Mouse (Mus musculus): ENCODE measurements around the gene G6pc. TPM values are rescaled to one million over a fixed set of nuclear protein-coding genes. Genes with fewer than 3 reads are reported as not detected.
"Not testable (repeated sequence)": the region's sequence is repeated elsewhere in the genome, so short reads cannot be mapped to it uniquely, and the experiment has no call there.

G6pc gene
- total RNA-seq, 2 experiments from 2014 or later, result not detected

DNA sequence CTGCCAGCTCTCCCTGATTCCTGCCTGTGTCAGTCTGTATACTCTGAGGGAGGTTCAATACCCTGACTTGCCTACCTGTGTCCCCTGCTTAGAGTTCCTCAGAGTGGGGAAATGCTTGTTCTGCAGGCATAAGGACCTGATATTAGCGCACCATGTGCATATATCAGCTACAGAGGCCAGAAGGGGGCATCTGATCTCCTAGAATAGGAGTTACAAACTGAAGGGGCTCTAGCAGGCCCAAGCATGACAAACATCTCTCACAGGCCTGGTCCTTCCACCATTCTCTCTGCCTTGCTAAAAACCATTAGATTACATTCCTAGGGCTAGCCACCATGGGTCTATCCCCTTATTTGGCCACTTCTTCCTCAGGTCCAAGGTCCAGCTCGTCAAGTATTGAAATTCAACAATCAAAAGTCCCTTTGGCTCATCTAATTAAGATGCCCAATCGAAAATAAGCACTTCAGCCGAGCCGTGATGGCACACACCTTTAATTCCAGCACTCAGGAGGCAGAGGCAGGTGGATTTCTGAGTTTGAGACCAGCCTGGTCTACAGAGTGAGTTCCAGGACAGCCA is 12.8 kb upstream of the G6pc start:
- no peak for DNase-seq (ENCODE audit: extremely low spot score in 1 of 2, low spot score in 1 of 2)

DNA sequence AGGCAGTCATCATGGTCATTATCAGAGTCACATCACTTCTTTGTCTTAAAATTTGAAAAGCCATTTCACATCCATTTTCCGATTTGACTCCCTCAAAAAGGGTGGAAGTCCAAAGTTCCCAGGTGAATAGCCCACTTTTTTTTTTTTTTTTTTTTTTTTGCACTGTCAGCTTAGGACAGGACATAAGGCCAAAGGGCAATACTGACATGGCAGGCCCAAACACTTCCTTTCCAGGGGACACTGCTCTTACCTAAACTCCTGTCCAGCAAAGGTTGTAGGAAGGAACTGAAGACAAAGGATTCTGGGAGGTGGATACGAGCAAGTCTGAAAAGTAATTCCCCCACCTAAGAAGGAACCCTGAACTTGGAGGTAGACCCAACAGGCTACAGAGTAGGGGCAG is 11.4 kb upstream of the G6pc start:
- no peak for DNase-seq (ENCODE audit: extremely low spot score in 1 of 2, low spot score in 1 of 2)

DNA sequence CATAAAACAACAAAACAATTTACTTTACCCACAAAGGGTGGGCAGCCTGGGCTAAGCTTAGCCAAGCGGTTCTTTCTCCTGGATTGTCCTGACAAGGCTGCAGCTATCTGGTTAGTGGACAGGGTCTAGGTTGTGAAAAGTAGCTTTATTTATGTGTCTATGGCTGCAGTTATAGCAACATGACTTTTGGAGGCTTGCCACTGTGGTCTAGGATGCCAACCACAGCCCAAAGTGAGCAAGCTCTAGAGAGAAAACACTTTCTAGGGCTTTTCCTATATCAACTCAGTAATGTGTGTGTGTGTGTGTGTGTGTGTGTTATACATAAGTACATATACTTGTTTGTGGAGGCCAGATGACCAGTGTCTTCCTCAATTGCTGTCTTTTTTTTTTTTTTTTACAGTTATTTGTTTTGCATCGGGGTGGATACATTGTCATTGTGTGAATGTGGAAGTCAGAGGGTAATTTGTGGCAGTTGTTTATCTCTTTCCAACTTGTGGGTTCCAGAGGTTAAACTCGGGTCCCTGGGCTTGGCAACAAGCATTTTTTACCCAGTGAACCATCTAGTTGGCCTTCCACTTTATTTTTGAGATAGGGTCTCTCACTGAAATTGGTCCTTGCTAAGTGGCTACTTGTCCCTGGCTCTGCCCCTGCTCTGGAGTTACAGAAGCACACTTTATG is 9.7 kb upstream of the G6pc start:
- DNase-seq (ENCODE audit: extremely low spot score in 1 of 2, low spot score in 1 of 2), result no peak

DNA sequence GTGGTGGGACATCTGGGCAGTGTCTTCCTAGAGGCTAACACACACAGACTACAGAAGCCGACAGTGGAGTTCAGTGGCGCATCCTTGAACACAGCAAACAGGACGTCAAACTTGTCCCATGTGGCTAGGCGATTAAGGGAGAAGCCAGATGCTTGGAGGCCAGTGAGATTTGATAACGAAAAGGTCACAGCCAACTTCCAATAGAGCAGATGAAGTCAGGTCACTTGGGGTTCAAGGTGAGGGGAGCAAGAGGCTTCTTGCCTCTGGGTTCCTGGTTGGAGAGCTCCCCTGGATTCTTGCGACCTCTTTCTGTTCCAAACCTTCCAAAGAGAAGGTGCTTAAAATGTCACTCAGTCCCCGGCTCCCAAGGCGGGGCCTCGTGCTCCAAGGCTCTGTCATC is 7.6 kb upstream of the G6pc start:
- DNase-seq (ENCODE audit: extremely low spot score in 1 of 2, low spot score in 1 of 2), result no peak

DNA sequence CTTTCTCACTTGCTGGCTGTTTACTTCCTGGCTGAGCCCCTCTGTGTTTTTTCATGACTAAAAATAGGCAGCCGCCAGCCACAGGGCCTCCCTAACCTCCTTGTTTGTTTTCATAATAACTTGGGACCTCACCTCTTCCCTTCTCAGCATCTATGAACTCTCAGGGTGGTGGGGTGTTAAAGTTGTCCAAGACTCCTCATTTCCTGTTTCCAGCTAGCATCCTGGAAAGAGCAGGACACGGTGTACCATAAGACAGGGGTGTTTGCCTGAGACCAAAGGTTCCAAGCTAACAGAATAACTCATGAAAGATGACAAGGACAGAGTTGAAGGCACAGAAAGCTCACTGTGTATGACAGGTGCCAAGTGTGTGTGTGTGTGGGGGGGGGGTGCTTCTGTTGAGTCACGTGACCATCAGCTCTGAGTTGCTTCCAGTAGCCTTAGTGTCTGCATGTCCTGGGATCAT is 6.7 kb upstream of the G6pc start:
- no peak for DNase-seq (ENCODE audit: extremely low spot score in 1 of 2, low spot score in 1 of 2)

DNA sequence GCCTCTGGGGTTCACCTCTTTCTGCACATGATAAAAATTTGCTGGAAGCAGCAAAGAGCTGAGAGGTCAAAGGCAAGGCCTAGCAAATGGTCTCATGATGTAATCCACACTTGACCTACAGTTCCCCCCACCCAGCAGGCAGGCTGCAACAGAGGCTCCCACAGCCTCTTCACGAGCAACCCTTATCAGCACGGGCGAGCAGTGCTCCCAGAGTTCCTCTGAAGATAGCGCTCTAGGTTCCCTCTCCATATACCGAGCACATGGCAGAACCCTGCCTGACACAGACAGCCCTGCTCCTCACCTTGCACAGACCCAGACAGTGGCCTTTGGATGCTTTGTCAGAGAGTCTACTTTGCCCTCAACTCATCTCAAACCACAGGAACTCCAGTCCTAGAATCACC is 2.8 kb upstream of the G6pc start:
- no peak for DNase-seq (ENCODE audit: extremely low spot score in 1 of 2, low spot score in 1 of 2)

DNA sequence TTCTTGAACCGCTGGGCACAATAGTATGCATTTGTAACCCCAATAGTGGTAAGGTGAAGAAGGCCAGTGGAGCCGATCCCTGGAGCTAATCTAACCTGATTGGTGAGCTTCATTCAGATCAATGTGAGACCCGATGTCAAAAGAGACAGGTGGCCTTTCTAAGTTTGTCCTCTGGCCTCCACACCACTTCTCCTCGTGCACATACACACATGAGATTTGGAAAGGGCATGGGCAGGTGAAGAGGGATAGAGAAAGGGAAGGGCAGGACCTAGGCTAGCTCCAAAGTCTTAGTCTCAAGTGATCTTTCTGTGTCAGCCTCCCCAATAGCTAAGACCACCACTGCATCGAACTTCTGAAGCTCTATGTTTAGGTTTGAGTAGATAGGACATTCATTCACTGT is 2.8 kb downstream of the G6pc start:
- DNase-seq (ENCODE audit: extremely low spot score in 1 of 2, low spot score in 1 of 2), result no peak

DNA sequence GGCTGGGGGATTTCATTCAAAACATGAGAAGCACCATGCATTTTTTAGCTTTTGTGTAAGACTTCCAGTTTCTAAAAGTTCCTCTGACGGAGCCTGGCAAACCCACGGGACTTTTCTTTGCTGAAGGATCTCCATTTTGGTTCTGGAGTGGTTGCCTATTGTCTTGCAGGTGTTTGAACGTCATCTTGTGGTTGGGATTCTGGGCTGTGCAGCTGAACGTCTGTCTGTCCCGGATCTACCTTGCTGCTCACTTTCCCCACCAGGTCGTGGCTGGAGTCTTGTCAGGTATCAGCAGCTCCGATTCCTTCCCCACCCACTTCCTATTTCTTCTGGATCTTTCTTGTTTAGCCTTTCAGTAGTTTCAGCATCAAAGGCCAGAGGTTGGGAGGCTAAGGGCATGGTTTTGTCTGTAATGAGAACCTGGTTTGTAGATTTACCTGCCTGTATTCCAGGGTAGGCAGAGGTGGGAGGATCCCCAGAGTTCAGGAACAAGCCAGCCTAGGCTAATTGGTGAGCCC is 7.1 kb downstream of the G6pc start:
- no peak for DNase-seq (ENCODE audit: extremely low spot score in 1 of 2, low spot score in 1 of 2)

DNA sequence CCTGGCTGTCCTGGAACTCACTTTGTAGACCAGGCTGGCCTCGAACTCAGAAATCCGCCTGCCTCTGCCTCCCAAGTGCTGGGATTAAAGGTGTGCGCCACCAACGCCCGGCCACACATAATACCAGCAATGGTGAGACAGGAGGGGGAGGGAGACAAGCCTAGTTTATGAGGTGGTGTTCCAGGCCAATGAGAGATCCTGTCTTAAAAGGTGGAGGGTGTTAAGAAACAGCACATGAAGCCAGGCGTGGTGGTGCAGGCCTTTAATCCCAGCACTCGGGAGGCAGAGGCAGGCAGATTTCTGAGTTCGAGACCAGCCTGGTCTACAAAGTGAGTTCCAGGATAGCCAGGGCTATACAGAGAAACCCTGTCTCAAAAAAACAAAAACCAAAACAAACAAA is 10.8 kb downstream of the G6pc start:
- DNase-seq (ENCODE audit: extremely low spot score in 1 of 2, low spot score in 1 of 2), result not testable (repeated sequence)

DNA sequence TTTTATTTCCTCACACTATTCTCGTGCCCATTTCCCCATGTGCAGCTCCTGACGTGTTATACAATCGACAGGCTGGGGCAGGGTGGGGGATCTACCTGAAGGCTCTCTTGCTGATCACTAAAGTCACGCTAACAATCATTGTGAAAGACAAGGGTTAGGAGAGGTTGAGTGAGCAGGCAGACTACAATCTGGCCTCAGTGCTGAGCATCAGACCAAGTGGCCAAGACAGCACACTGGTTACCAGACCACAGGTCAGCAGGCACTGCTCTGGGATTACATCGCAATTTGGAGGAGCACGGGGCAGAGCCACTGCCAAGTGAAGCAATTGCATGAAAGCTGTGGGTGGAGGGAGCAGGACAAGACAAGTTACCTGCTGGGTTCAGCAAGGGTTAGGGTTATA is 11.6 kb downstream of the G6pc start:
- no peak for DNase-seq (ENCODE audit: extremely low spot score in 1 of 2, low spot score in 1 of 2)

DNA sequence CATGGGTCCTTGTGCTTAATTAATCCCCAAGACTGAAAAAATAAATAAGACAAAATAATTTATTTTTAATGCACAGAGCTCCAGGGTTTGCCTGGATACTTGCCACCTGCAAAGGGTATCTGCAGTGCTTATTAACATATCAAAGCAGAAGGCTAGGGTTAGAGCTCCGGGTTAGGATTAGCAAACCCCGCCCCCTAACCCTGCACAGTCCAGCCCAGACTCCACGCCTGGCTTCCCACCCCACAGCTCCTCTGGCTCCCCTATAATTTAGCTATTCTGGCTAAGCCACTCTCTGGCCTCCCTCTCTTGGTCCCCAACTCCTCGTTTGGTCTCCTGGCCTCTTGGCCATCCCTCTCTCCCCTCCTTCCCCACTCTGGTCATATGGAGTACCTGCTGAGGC is 14.5 kb downstream of the G6pc start:
- no peak for DNase-seq (ENCODE audit: extremely low spot score in 1 of 2, low spot score in 1 of 2)

DNA sequence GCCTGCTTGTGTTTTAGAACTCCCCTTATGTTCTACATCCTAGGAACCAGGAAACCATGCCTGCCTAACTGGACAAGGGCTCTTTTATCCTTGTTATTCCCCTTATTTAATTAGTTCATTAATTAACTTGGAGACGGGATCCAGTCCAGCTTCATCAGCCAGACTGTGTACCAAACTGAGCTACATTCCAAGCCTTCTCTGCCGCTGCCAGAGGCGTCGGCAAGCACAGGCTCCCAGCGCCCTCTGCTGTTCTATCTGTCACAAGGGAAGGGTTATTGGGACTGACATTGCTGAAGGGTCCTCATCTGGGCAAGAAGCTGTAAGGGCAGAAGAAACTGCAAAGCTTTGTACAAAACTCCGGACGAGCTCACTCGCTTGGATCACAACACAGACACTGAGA is 27.7 kb downstream of the G6pc start:
- peak; percentile 45 to 77 for DNase-seq (ENCODE audit: extremely low spot score in 1 of 2, low spot score in 1 of 2)

DNA sequence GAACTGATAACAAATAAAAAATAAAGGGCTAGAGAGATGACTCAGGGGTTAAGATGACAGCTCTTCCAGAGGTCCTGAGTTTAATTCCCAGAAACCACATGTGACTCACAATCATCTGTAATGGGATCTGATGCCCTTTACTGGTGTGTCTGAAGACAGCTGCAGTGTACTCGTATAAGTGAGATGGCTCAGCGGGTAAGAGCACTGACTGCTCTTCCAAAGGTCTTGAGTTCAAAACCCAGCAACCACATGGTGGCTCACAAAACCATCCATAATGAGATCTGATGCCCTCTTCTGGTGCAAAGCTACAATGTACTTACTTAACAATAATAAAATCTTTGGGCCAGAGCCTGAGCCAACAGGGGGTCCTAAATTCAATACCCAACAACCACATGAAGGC is 47.9 kb downstream of the G6pc start:
- DNase-seq (ENCODE audit: extremely low spot score in 1 of 2, low spot score in 1 of 2), result no peak

DNA sequence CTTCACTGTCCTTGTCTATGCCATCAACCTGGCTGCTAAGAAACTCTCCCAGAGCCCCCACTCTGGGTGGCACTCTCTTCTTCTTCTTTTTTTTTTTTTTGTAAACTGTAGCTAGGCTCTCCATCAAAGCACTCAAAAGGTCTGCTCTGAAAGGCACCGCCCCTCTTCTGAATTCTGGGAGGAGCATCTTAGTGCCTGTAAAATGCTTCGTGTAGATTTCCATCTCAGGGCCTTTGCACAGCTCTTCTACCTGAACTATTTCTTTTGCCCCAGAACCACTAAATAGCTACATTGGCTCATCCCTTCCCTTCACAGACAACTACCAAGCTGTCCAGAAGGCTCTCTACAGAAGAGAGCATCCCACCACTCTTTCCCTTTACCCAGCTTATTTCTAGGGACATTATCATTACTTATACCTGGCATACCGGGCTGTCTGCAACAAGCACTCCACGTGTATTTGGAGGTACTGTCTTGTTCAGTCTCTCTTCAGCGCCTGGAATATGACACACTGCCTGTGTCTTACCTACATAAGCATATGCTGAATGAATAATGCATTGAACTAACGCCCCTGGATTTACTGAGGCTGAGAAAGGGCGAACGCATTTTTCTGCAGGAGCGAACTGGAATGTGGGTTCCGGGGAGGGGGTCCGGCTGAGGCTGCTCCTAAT is 49.2 kb downstream of the G6pc start:
- DNase-seq (ENCODE audit: extremely low spot score in 1 of 2, low spot score in 1 of 2), result no peak

DNA sequence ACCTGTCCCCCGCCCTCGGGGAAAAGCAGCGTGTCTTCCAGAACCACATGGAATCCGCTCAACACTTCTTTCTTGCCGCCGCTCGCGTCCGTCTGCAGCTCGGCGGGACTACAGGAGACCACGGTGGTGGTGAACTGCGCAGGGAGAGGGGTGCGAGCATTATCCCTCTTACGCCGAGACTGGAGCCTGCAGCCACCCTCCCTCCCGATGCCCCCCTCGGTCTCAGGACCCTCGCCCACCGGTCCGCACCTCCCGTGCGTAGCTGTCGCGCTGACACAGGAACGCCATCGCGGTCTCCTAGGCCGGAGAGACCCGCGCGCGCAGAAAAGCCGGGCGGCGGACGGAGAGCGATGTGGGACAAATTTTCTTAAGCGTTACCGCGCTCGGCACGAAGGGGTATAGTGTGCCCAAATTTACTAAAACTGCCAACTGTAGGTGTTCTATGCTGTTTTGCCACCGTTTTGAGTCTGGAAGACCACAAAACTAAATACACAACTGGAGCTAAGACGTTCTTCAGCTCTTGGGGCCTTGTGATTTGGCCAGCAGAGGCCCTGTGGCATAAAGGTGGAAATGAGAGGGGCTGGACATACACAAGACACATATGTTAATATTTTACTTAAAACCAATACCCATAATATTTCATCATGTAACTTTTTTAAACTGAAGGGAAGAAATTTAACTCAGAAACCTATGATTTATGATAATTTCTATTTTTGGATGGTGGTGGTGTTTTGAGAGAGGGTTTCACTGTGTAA is 49.9 kb downstream of the G6pc start, which contains the start of gene Aarsd1:
TSS of gene Aarsd1 (minus strand) at position 515 of the 755 bp plus-strand sequence.
- DNase-seq (ENCODE audit: extremely low spot score in 1 of 2, low spot score in 1 of 2), result peak; percentile 84 to 92

DNA sequence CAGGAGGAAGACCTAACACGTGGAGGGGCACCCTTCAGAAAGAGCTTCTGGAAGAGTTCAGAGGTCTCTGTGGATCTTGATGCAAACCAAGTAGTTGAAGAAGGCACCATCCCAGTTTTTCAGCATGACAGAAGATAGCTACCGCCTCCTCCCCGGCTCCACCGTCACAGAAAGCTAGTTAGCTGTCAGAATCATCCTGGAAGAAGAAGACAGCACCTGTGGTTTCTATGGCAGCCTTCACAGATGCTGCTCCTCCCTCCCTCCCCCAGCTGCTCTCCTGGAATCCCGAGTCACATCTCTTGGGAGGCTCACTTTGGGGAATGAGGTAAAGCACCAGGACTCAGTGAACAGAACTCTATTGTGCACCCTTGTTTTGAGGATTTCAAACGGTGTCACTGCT is 51.6 kb downstream of the G6pc start:
- no peak for DNase-seq (ENCODE audit: extremely low spot score in 1 of 2, low spot score in 1 of 2)

DNA sequence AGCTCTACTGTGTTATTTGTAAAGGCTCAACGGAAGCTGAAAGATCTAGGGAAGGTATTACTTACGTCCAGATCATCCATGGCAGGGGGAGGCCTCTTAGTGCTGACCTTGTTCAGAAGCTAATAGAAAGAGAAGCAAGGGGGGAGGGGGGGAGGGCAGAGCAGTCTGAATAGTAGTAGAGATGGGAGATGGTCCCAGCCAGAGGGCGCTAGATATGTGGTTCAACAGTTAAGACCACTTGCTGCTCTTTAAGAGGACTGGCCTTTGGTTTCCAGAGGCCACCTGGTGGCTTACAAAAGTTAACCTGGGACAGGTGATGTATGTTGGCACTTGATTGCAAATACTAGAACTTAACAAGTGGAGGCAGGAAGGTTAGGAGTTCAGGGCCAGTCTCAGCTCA is 52.2 kb downstream of the G6pc start:
- DNase-seq (ENCODE audit: extremely low spot score in 1 of 2, low spot score in 1 of 2), result no peak

DNA sequence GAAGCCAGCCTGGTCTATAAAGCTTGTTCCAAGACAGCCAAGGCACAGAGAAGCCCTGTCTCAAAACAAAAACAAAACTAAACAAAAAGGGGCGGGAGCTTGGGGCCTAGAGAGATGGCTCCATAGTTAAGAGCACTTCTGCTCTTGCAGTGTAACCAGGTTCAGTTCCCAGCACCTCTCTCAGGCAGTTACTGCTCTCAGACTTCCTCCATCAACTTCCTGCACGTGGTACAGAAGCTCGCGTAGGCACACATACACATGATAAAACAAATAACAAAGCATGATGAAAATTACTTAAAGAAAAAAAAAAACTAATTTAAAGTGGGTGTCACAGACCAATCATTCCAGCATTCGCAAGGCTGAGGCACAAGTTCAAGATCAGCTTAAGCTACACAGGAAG is 52.8 kb downstream of the G6pc start:
- DNase-seq (ENCODE audit: extremely low spot score in 1 of 2, low spot score in 1 of 2), result no peak

DNA sequence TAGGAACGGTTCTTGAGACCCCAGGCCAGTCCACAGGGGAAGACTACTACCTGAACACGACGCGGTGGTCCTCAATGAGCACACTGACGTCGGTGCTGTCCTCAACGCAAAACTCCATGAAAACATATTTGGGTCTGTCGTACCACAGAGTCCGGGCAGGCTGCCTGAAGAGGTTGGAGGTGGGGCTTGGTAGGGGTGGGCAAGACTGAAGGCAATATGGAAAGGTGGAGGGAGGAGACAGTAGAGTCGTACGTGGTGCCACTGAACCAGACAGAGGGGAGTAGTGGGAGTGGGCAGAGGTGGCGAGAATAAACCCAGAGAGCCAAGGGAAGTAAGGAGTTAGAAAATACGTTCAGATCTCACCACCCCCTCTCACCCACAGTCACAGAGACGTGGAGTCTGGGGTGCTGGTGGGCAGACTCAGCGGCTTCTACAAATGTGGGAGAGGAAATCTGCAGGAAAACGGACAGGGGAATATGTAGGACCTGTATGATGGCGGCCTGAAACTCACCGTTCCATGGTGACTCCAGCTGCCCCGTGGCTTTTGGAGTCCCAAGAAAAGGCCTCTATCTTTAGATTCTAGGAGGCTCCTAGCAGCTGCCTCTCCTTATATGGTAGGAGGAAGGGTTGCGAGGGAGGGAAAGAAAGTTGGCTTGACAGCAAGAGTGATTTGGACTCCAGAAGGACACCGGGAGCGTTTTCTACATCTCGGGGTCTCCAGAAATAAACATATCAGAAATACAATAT is 56.9 kb downstream of the G6pc start, which contains the start of gene Gm27029:
TSS of gene Gm27029 (minus strand) at position 692 of the 747 bp plus-strand sequence.
- DNase-seq (ENCODE audit: extremely low spot score in 1 of 2, low spot score in 1 of 2), result no peak
